8 mouse cellular contexts compared by ENCODE assay signal in the genomic region with DNA sequence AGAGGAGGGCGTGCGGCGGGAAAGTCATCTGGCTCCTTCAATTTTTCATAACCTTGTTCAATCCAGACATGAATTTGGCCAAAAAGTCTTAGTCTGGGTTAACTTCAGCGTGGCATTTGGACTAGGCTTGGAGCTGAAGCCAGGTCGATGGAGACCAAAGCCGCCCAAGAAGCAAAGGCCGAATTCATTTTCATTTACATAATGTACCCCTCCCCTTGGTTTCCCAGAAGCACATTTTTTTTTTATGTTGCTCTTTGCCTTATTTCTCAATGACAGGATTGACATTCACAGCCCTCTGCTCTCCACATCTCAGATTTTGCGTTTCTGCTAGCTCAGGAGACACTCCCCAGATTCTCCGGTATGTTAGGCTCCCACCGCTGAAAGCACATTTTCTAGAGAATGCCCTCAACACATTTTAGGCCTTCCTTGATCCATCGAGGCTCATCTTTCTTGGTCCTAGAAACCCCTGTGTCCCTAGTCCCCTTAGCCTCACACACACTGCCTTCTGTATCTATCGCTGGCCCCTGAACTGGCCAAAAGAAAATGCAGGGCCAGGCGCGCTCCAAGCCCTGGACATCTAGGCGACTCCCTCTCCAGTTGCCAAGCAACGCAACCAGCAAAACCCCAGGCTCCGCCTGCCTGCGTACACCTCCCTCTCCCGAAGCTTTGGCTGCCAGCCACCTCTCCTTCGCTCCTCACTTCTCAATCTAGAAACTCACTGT. TPM values are rescaled to one million over a fixed set of nuclear protein-coding genes. Genes with fewer than 3 reads are reported as not detected.
DNase-seq lines count a peak whose midpoint lies in the region; ATAC-seq and TF ChIP-seq lines count a peak whose summit lies in the region.

No protein-coding gene starts in this region.

- H3K4me1 ChIP-seq in CH12.LX (ENCODE audit: control insufficient read depth in 1 of 2, insufficient read depth in 2 of 2): peaks cover 16 to 58% of the 10 kb centered on the region in 2 experiments
- peaks cover 11% of the 10 kb centered on the region for H3K4me1 ChIP-seq in forebrain, postnatal 0 days (ENCODE audit: insufficient read depth)

- peaks cover 31% of the 10 kb centered on the region for H3K27me3 ChIP-seq in CH12.LX (replicated peaks)
- no peaks in the 10 kb centered on the region for H3K27me3 ChIP-seq in forebrain, postnatal 0 days (ENCODE audit: insufficient read depth, low read length)

- TF ChIP-seq RAD21 in CH12.LX (IDR thresholded peaks at IDR 0.05; ENCODE audit: low read depth, low read length): no peak

- no peaks in the 10 kb centered on the region for H3K9me3 ChIP-seq in CH12.LX (replicated peaks; ENCODE audit: low read length)
- H3K9me3 ChIP-seq in forebrain, postnatal 0 days (ENCODE audit: low read length): no peaks in the 10 kb centered on the region

- in situ Hi-C loops in CH12.LX (cut with MboI; ENCODE audit: low pct_ligation_motif_present, low pct_unique_long_range_greater_than_20kb, low sequenced_read_pairs): loop anchor here (10.0 to 25.0 kb wide), 3 partner anchors 283 to 984 kb away; a partner anchor contains a TSS

- ATAC-seq in forebrain, postnatal 0 days: peak; percentile 42
- ATAC-seq in erythroid progenitor cell, adult 5-6 weeks (replicated peaks; ENCODE audit: low FRiP score, poor library complexity, severe bottlenecking): no peak

- TF ChIP-seq POLR2A in CH12.LX (IDR thresholded peaks at IDR 0.05; ENCODE audit: low read depth, low read length): no peak

- no peaks in the 10 kb centered on the region for H3K79me2 ChIP-seq in CH12.LX (replicated peaks; ENCODE audit: control insufficient read depth, extremely low read depth, insufficient read depth, poor library complexity, severe bottlenecking)

- peak overlapping the region; percentile 23 to 33 (median 27) for H3K4me3 ChIP-seq in CH12.LX (replicated peaks in 1 of 3; ENCODE audit: low read depth in 2 of 3, low read length in 2 of 3, poor library complexity in 1 of 3)
- H3K4me3 ChIP-seq in forebrain, postnatal 0 days (ENCODE audit: low read depth, low read length): peak overlapping the region; percentile 44
- H3K4me3 ChIP-seq in layer of hippocampus, adult 2 months: peak overlapping the region; percentile 66

- no peak overlapping the region for H3K27ac ChIP-seq in CH12.LX (ENCODE audit: insufficient read depth, low read depth)
- H3K27ac ChIP-seq in forebrain, postnatal 0 days (ENCODE audit: low read depth, low read length): peak overlapping the region; percentile 87
- peak overlapping the region; percentile 98 for H3K27ac ChIP-seq in layer of hippocampus, adult 2 months

- DNase-seq in CH12.LX (ENCODE audit: extremely low read depth): peak; percentile 60
- DNase-seq in cerebellum, adult 11 months: peak; percentile 89
- DNase-seq in forebrain, postnatal 0 days: peak; percentile 92
- DNase-seq in heart, postnatal 25 days (ENCODE audit: low spot score): peak; percentile 73
- peak; percentile 88 to 93 for DNase-seq in layer of hippocampus, adult 2 months (ENCODE audit: low spot score in 2 of 2)
- DNase-seq in lung, adult 18-20 months: peak; percentile 89 to 91
- peak; percentile 63 for DNase-seq in ovary, postnatal 14 days (ENCODE audit: low spot score)

- intact Hi-C loops in heart, postnatal 25 days (cut with DNase I): loop anchor here (10.0 kb wide), 2 partner anchors 494 to 634 kb away; no protein-coding TSS in a partner anchor

- dilution Hi-C loops in CH12.LX (cut with MboI; ENCODE audit: extremely low pct_ligation_motif_present, extremely low pct_unique_long_range_greater_than_20kb, low sequenced_read_pairs): no loop called here

- H3K9ac ChIP-seq in CH12.LX (ENCODE audit: insufficient read depth, low read depth): no peak overlapping the region
- peak overlapping the region; percentile 60 for H3K9ac ChIP-seq in forebrain, postnatal 0 days

- TF ChIP-seq EP300 in CH12.LX (IDR thresholded peaks at IDR 0.05; ENCODE audit: low read length): no peak

- no peak for TF ChIP-seq CTCF in CH12.LX (conservative IDR thresholded peaks at IDR 0.05 in 1 of 2, IDR thresholded peaks at IDR 0.05 in 1 of 2; ENCODE audit: low read depth in 2 of 2, low read length in 2 of 2)
- no peak for TF ChIP-seq CTCF in forebrain, postnatal 0 days (IDR thresholded peaks at IDR 0.05; ENCODE audit: low read depth)
- no peak for TF ChIP-seq CTCF in layer of hippocampus, adult 2 months (conservative IDR thresholded peaks at IDR 0.05)

- peak overlapping the region; percentile 57 for H3K4me2 ChIP-seq in CH12.LX (ENCODE audit: insufficient read depth, low read depth, poor library complexity, severe bottlenecking)
- peak overlapping the region; percentile 69 for H3K4me2 ChIP-seq in forebrain, postnatal 0 days (ENCODE audit: low read depth)

- WGBS in forebrain, postnatal 0 days: 1% methylated on average over 20 of the region's 20 CpGs

- H3K36me3 ChIP-seq in CH12.LX (replicated peaks in 1 of 2; ENCODE audit: control insufficient read depth in 1 of 2, insufficient read depth in 1 of 2, low read length in 1 of 2): no peaks in the 10 kb centered on the region
- H3K36me3 ChIP-seq in forebrain, postnatal 0 days (ENCODE audit: insufficient read depth): no peaks in the 10 kb centered on the region

TF ChIP-seq in CH12.LX, 34 proteins besides CTCF, POLR2A, EP300 and RAD21:
- no peak for TF ChIP-seq CHD2 (IDR thresholded peaks at IDR 0.05; ENCODE audit: low read length)
- no peak for TF ChIP-seq ETS1 (conservative IDR thresholded peaks at IDR 0.05; ENCODE audit: low read depth, low read length)
- peak; percentile 57; the same call in 1 of the 2 replicates for TF ChIP-seq MXI1 (IDR thresholded peaks at IDR 0.05; ENCODE audit: low read depth, low read length)
- TF ChIP-seq ZNF384 (IDR thresholded peaks at IDR 0.05; ENCODE audit: low read depth, low read length): peak; percentile 44
- no peak for TF ChIP-seq MEF2A (IDR thresholded peaks at IDR 0.05; ENCODE audit: borderline replicate concordance, low read depth, low read length)
- no peak for TF ChIP-seq RCOR1 (conservative IDR thresholded peaks at IDR 0.05; ENCODE audit: low read depth, low read length)
- no peak for TF ChIP-seq SMC3 (IDR thresholded peaks at IDR 0.05; ENCODE audit: low read depth, low read length)
- no peak for TF ChIP-seq MAFK (IDR thresholded peaks at IDR 0.05; ENCODE audit: insufficient replicate concordance, low read length)

RNA-seq across cellular contexts. Expression of a gene that starts 3.9 kb away (rescaled TPM):
- total RNA-seq in CH12.LX (2012; rRNA removed) (0.04 and 0.08 TPM in 2 replicates), CH12.LX (2014; rRNA removed) (not detected in 2 replicates)
- 0.09 and 0.14 TPM in 2 replicates for polyA plus RNA-seq in CH12.LX (2012; ENCODE audit: insufficient read length, low read depth)
- 68.2 and 104 TPM in 2 replicates for total RNA-seq in forebrain, postnatal 0 days (2014; rRNA removed)
- polyA plus RNA-seq in forebrain, postnatal 0 days (2015; fragmentation: Nextera tagmentation; extraction: Ambion mirVana): 26.1 and 36.2 TPM in 2 replicates
- 100 to 1,000 TPM; 112 to 149 TPM for total RNA-seq in heart, postnatal 25 days (2021)
- 10 to 100 TPM; 72.5 to 79.3 TPM for total RNA-seq in layer of hippocampus, adult 2 months (2021)
- 6.5 and 10.1 TPM in 2 replicates for total RNA-seq in erythroid progenitor cell, adult 5-6 weeks (2015; ENCODE audit: low replicate concordance)
- total RNA-seq in erythroid progenitor cell, adult 5-6 weeks (2017; ENCODE audit: low replicate concordance): 4.6 and 4.7 TPM in 2 replicates

RNA-seq across cellular contexts. Expression of a gene that starts 46.5 kb away (rescaled TPM):
- total RNA-seq in CH12.LX (2012; rRNA removed) (386 and 662 TPM in 2 replicates), CH12.LX (2014; rRNA removed) (264 and 294 TPM in 2 replicates)
- 350 and 355 TPM in 2 replicates for polyA plus RNA-seq in CH12.LX (2012; ENCODE audit: insufficient read length, low read depth)
- total RNA-seq in forebrain, postnatal 0 days (2014; rRNA removed): 311 and 330 TPM in 2 replicates
- 341 and 409 TPM in 2 replicates for polyA plus RNA-seq in forebrain, postnatal 0 days (2015; fragmentation: Nextera tagmentation; extraction: Ambion mirVana)
- total RNA-seq in heart, postnatal 25 days (2021): not detected
- 10 to 100 TPM; 43.6 to 44.2 TPM for total RNA-seq in layer of hippocampus, adult 2 months (2021)
- total RNA-seq in erythroid progenitor cell, adult 5-6 weeks (2015; ENCODE audit: low replicate concordance): not detected in 2 replicates
- not detected in 2 replicates for total RNA-seq in erythroid progenitor cell, adult 5-6 weeks (2017; ENCODE audit: low replicate concordance)

Comparison
In these comparisons a context has a peak if more than half of its experiments do, and no peak if none do; other contexts are left out.
1. RNA of a gene that starts 46.5 kb away (total RNA-seq): 264 to 662 TPM in CH12.LX, 311 to 330 TPM in forebrain, postnatal 0 days and 43.6 to 44.2 TPM in layer of hippocampus, adult 2 months; not detected in heart, postnatal 25 days and not detected in erythroid progenitor cell, adult 5-6 weeks; every median in the first group is over 10 times any median in the second.
2. Peak in every context shown above with its lines, with median percentiles within 50 percentile points of each other: DNase-seq and H3K4me3 ChIP-seq.